Mouse (Mus musculus) heart, adult 10 weeks (tissue): ENCODE results near the gene Myo19. TPM values are rescaled to one million over a fixed set of nuclear protein-coding genes. Genes with fewer than 3 reads are reported as not detected.

Experiments used
- polyA plus RNA-seq: library from polyadenylated mRNA; stranded (reverse); fragments of 350-450 nt; fragmentation: Illumina TruSeq; extraction: RNeasy Lipid Tissue Mini Kit (QIAGEN cat#74804); gene quantifications from one replicate; pipeline ENCODE4 v1.2.3, GENCODE M21; 2014; ENCODE audit warnings: low read depth, low replicate concordance

The Myo19 gene
- 6.7 TPM for polyA plus RNA-seq

DNA sequence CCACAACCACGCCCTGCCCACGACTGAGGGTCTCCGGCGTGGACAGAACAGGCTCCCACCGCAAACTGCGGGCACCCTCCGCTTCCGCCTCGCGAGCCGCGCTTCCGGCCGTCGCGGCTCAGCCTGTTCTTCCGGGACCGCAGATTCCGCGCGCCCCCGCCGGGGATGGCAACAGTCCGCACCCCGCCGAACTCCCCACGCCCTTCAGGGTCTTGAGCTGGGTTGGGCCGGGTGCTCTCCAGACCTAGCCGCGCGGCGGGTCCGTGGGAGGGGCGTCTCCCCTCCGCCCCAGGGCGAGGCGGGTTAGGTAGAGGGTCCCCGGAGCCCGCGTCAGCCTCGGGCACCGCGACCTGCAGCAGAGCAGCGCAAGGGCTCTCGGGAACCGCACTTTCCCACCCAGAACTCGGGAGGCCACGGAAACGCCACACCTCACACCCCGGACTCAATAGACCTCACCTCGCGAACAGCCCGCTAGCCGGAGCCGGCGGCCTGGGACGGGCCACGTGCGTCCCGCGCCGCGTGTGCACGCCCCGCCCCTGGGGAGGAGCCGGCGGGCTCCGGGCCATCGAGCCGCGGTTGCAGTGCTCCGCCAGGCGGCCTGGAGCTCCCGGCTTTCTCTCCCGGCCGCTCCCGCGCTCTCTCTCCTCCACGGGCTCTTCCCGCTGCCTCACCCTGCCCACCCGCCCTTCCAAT is at the start of gene Myo19, which contains the start of gene Pigw:
TSS of gene Myo19 (plus strand) at position 377 of the 693 bp plus-strand sequence.
TSS of gene Pigw (minus strand) at position 514 of the 693 bp plus-strand sequence.

GRCm38 (mm10) chr11:84870337-84871043 is 9.5 kb upstream of the Myo19 start, which contains the start of gene Ggnbp2:
Ggnbp2 (minus strand) TSS chr11:84870817.

GRCm38 (mm10) chr11:84916053-84916702 is 36.2 kb downstream of the Myo19 start, which contains the start of gene Znhit3:
Znhit3 (minus strand) TSS chr11:84916366.

GRCm38 (mm10) chr11:84957591-84958270 is 77.8 kb downstream of the Myo19 start, which contains the start of gene Car4:
Car4 (plus strand) TSS chr11:84957786.

Other genes with a start within 250 kb of the Myo19 start
- 20.8 TPM for gene Mrm1, start 60.6 kb upstream of the Myo19 start, polyA plus RNA-seq
- 129 TPM for gene Dhrs11, start 51.2 kb upstream of the Myo19 start, polyA plus RNA-seq
- gene Ggnbp2, start 9.3 kb upstream of the Myo19 start, polyA plus RNA-seq: 61.8 TPM
- 5.6 TPM for gene Pigw, start 137 bp downstream of the Myo19 start, polyA plus RNA-seq
- 16.9 TPM for gene Znhit3, start 36.2 kb downstream of the Myo19 start, polyA plus RNA-seq
- 31.5 TPM for gene Car4, start 77.6 kb downstream of the Myo19 start, polyA plus RNA-seq